Mouse (Mus musculus): ENCODE data around the gene Ptx3. TPM values are rescaled to one million over a fixed set of nuclear protein-coding genes. Genes with fewer than 3 reads are reported as not detected.
A peak's percentile ranks its signal among the peaks of the same experiment; 100 is the strongest.

Ptx3 gene
- polyA plus RNA-seq (2015; fragmentation: Nextera tagmentation; extraction: Ambion mirVana), result 5.4 and 6.3 TPM in 2 replicates

DNA sequence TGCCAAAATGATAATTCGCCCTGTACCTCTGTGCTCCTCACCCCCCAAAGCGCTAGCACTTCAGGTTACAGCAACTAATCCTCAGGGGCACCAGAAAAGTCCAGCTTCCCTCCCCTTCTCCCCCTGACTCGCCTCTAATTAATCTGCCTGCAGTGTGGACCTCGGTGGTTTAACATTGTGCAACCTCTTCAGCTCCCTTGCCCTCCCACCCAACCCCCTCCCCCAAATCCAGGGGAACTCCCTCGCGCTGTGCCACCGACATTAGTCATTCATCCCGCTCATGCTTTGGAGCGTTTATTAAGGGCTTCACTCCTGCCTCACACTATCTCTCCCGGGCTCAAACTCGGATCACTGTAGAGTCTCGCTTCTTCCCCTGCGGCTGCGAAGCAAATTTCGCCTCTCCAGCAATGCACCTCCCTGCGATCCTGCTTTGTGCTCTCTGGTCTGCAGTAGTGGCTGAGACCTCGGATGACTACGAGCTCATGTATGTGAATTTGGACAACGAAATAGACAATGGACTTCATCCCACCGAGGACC is at the start of gene Ptx3:
Gene Ptx3 (plus strand): TSS at position 256 of the 537 bp plus-strand sequence.
- Histone ChIP-seq H3K9me3 (ENCODE audit: low read length) (no peaks in the 10 kb centered on the region), H3K27ac (ENCODE audit: low read length) (no peak within 1 kb of the TSS), H3K4me1 (ENCODE audit: insufficient read depth, low read depth, low read length) (no peaks in the 10 kb centered on the region), H3K9ac (replicated peaks; ENCODE audit: low read depth) (no peak within 1 kb of the TSS), H3K4me2 (replicated peaks; ENCODE audit: low read depth, low read length) (peak within 1 kb of the TSS; percentile 92), H3K27me3 (replicated peaks; ENCODE audit: insufficient read depth, low read length) (0 out of 2 replicates have a peak, but pooled peaks cover 6% of the 10 kb centered on the region), H3K4me3 (ENCODE audit: low read depth, low read length) (peak within 1 kb of the TSS; percentile 41), H3K36me3 (ENCODE audit: insufficient read depth, low read length) (no peaks in the 10 kb centered on the region)
- TF ChIP-seq EP300 (IDR thresholded peaks at IDR 0.05) (no peak), CTCF (IDR thresholded peaks at IDR 0.05) (no peak)
- DNase-seq (ENCODE audit: low spot score) (peak; percentile 11), ATAC-seq (no peak)
- 13% methylated on average over 20 of the region's 20 CpGs for WGBS

DNA sequence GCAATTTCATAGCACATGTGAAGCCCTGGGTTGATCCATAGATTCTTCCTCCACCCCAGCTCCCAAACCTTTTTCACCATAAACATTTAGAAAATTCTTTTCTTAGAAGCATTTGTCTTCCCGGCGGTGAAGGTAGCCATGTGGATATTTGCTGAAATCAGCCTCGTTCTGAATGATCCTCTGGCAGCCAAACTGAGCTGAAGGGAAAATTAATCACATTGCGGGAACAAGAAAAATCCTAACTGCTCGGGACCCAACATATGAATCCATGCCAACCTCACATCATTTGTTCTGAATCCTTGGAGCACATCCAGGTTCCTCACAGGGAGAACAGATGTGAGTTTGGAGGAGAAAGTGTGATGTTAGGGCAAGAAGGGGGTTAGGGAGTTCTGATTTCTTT is 46.8 kb upstream of the Ptx3 start:
- no peak overlapping the region for H3K27ac ChIP-seq (ENCODE audit: low read length)
- peak; percentile 20 for DNase-seq (ENCODE audit: low spot score)
- H3K36me3 ChIP-seq (ENCODE audit: insufficient read depth, low read length), result no peaks in the 10 kb centered on the region
- H3K4me3 ChIP-seq (ENCODE audit: low read depth, low read length), result no peak overlapping the region
- H3K27me3 ChIP-seq (replicated peaks; ENCODE audit: insufficient read depth, low read length), result no peaks in the 10 kb centered on the region
- no peak for ATAC-seq
- TF ChIP-seq CTCF (IDR thresholded peaks at IDR 0.05), result no peak
- TF ChIP-seq EP300 (IDR thresholded peaks at IDR 0.05), result no peak
- no peaks in the 10 kb centered on the region for H3K9me3 ChIP-seq (ENCODE audit: low read length)
- no peaks in the 10 kb centered on the region for H3K4me1 ChIP-seq (ENCODE audit: insufficient read depth, low read depth, low read length)
- no peak overlapping the region for H3K9ac ChIP-seq (replicated peaks; ENCODE audit: low read depth)
- no peak overlapping the region for H3K4me2 ChIP-seq (replicated peaks; ENCODE audit: low read depth, low read length)
- 61% methylated on average over 5 of the region's 5 CpGs for WGBS

DNA sequence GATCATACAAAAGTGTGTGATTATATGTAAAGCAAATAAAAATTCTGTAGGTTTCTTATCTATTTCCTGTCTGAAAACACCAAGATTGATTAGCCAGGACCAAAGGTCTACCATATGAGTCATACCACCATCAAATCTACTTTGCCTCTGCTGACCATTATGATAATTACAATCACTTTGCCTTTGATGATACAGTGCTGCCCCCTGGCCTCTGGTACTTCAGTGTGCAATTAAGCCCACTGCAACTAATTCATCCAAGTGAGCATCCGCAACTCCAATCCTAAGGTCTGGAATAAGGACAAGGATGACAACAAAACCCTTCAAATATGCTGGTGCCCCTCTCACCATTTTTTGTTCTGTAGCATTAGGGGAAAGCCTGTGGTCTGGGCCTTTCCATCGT is 40.1 kb upstream of the Ptx3 start:
- Histone ChIP-seq H3K27ac (ENCODE audit: low read length) (no peak overlapping the region), H3K36me3 (ENCODE audit: insufficient read depth, low read length) (no peaks in the 10 kb centered on the region)

DNA sequence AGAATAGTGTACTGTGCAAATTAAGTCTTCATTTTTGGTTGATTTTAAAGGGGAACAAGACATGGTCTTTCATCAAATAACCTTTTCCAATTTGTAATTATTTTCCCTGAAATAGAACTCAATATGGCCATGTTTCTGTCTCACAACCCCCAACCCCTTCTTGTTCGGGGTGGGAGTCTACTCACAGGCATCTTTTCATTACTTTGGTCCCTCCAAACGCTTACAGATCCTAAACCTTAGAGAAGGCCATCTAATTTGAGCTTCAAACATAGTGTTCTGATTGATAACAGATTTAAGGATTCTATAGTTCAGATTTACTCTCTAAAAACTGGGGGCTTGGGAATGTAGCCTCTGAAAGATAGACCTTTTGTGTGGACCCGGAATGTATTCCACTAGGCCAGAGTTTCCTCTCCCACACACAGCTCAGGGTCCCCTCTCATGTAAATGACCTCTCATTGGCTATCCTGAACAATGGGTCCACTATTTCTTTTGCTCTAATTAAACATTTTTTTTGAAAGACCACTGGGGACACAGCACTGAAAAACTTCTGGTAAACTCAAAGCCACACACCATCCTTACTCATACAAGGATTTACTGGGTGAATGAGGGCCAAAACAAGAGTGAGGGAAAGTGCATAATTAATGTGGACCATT is 25.7 kb upstream of the Ptx3 start:
- Histone ChIP-seq H3K9me3 (ENCODE audit: low read length) (no peaks in the 10 kb centered on the region), H3K4me1 (ENCODE audit: insufficient read depth, low read depth, low read length) (no peaks in the 10 kb centered on the region), H3K9ac (replicated peaks; ENCODE audit: low read depth) (no peak overlapping the region), H3K27me3 (replicated peaks; ENCODE audit: insufficient read depth, low read length) (no peaks in the 10 kb centered on the region), H3K4me2 (replicated peaks; ENCODE audit: low read depth, low read length) (no peak overlapping the region), H3K27ac (ENCODE audit: low read length) (no peak overlapping the region), H3K36me3 (ENCODE audit: insufficient read depth, low read length) (no peaks in the 10 kb centered on the region), H3K4me3 (ENCODE audit: low read depth, low read length) (no peak overlapping the region)
- ATAC-seq (no peak), DNase-seq (ENCODE audit: low spot score) (no peak)
- TF ChIP-seq CTCF (IDR thresholded peaks at IDR 0.05), result no peak
- 72% methylated on average over 3 of the region's 3 CpGs for WGBS

More for the DNA sequence above, 40.1 kb upstream of the Ptx3 start:
- no peak overlapping the region for H3K4me2 ChIP-seq (replicated peaks; ENCODE audit: low read depth, low read length)
- no peak overlapping the region for H3K4me3 ChIP-seq (ENCODE audit: low read depth, low read length)
- 69% methylated on average over 2 of the region's 2 CpGs for WGBS
- no peaks in the 10 kb centered on the region for H3K4me1 ChIP-seq (ENCODE audit: insufficient read depth, low read depth, low read length)
- ATAC-seq (no peak), DNase-seq (ENCODE audit: low spot score) (no peak)
- no peak for TF ChIP-seq EP300 (IDR thresholded peaks at IDR 0.05)
- 0 out of 2 replicates have a peak, but pooled peaks have one; percentile 18 for TF ChIP-seq CTCF (IDR thresholded peaks at IDR 0.05)
- no peaks in the 10 kb centered on the region for H3K27me3 ChIP-seq (replicated peaks; ENCODE audit: insufficient read depth, low read length)
- no peak overlapping the region for H3K9ac ChIP-seq (replicated peaks; ENCODE audit: low read depth)
- no peaks in the 10 kb centered on the region for H3K9me3 ChIP-seq (ENCODE audit: low read length)

- H3K4me2 ChIP-seq (replicated peaks; ENCODE audit: low read depth, low read length), result no peak overlapping the region
- WGBS, result 69% methylated on average over 4 of the region's 4 CpGs
- TF ChIP-seq CTCF (IDR thresholded peaks at IDR 0.05) (no peak), EP300 (IDR thresholded peaks at IDR 0.05) (no peak)
- no peaks in the 10 kb centered on the region for H3K27me3 ChIP-seq (replicated peaks; ENCODE audit: insufficient read depth, low read length)
- ATAC-seq, result no peak
- H3K27ac ChIP-seq (ENCODE audit: low read length), result no peak overlapping the region
- no peak overlapping the region for H3K4me3 ChIP-seq (ENCODE audit: low read depth, low read length)
- no peak for DNase-seq (ENCODE audit: low spot score)
- H3K9me3 ChIP-seq (ENCODE audit: low read length), result no peaks in the 10 kb centered on the region
- no peak overlapping the region for H3K9ac ChIP-seq (replicated peaks; ENCODE audit: low read depth)
- H3K4me1 ChIP-seq (ENCODE audit: insufficient read depth, low read depth, low read length), result no peaks in the 10 kb centered on the region
- H3K36me3 ChIP-seq (ENCODE audit: insufficient read depth, low read length), result no peaks in the 10 kb centered on the region
Observed at GRCm38 (mm10) chr3:66208836-66209573, 10.7 kb upstream of the Ptx3 start.

- H3K9me3 ChIP-seq (ENCODE audit: low read length), result no peaks in the 10 kb centered on the region
- ATAC-seq (no peak), DNase-seq (ENCODE audit: low spot score) (no peak)
- TF ChIP-seq EP300 (IDR thresholded peaks at IDR 0.05) (no peak), CTCF (IDR thresholded peaks at IDR 0.05) (no peak)
- no peak overlapping the region for H3K4me3 ChIP-seq (ENCODE audit: low read depth, low read length)
- H3K4me2 ChIP-seq (replicated peaks; ENCODE audit: low read depth, low read length), result no peak overlapping the region
- H3K27ac ChIP-seq (ENCODE audit: low read length), result no peak overlapping the region
- no peaks in the 10 kb centered on the region for H3K36me3 ChIP-seq (ENCODE audit: insufficient read depth, low read length)
- no peaks in the 10 kb centered on the region for H3K27me3 ChIP-seq (replicated peaks; ENCODE audit: insufficient read depth, low read length)
- H3K9ac ChIP-seq (replicated peaks; ENCODE audit: low read depth), result no peak overlapping the region
- WGBS, result 92% methylated on average over 1 of the region's 1 CpGs
- H3K4me1 ChIP-seq (ENCODE audit: insufficient read depth, low read depth, low read length), result no peaks in the 10 kb centered on the region
Observed at GRCm38 (mm10) chr3:66213524-66213923, 6.2 kb upstream of the Ptx3 start.
